Mouse (Mus musculus) olfactory bulb, adult 2 months (tissue): ENCODE results near the gene Trim9.

Source experiments
- CTCF ChIP-seq: fragments of 200-500 bp; IDR thresholded peaks from 2 replicates; pipeline ENCODE4 v1.5.1; 2012; ENCODE audit warnings: low read depth, mild to moderate bottlenecking, low read length, moderate library complexity; ENCODE audit not compliant: insufficient read depth
- POLR2A ChIP-seq: fragments of 200-500 bp; IDR thresholded peaks from 2 replicates; pipeline ENCODE4 v1.6.1; 2012; ENCODE audit warnings: mild to moderate bottlenecking, low read depth, low read length, moderate library complexity; ENCODE audit not compliant: insufficient read depth

DNA sequence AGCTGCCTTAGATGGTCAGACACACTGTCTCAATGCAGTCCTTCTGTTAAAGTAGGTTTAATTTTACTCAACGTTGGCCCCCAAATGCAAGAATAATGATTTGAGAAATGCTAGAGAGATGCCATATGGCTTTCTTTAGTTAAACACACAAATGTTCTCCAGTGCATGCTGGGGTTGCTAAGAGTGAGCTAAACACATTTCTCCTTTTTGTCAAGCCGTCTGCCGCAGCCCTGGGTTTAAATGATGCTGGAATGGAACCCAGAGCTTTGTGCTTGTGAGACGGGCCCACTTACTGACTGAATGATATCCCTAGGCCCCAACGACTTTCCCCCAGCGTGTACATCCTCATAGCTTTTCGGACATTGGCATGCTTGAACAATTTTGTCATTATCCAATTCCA, 104.9 kb downstream of the Trim9 start:
- TF ChIP-seq POLR2A, result no peak
- TF ChIP-seq CTCF, result no peak
